Mouse (Mus musculus) CH12.LX (cell line): ENCODE results near the gene Acta1. TPM values are rescaled to one million over a fixed set of nuclear protein-coding genes. Genes with fewer than 3 reads are reported as not detected.

Source experiments
- DNase-seq: peaks from one replicate; pipeline ENCODE4 v3.0.0-alpha.2; 2013; ENCODE audit errors: extremely low read depth
- H3K27ac ChIP-seq: 2 replicates; pipeline ENCODE4 v1.5.1; 2012; ENCODE audit warnings: low read depth, mild to moderate bottlenecking, control low read depth, moderate library complexity; ENCODE audit not compliant: insufficient read depth
- H3K27me3 ChIP-seq: replicated peaks from 2 replicates; pipeline ENCODE3; 2012; ENCODE audit warnings: inconsistent platforms
- H3K36me3 ChIP-seq, 2 experiments: replicated peaks in 1 of 2; 2 replicates each; pipeline versions ENCODE3 to v1.6.1; 2012; ENCODE audit warnings: inconsistent platforms in 1 of 2, low read length in 1 of 2, mild to moderate bottlenecking in 1 of 2, mixed read lengths in 1 of 2, moderate library complexity in 1 of 2; ENCODE audit not compliant: control insufficient read depth in 1 of 2, insufficient read depth in 1 of 2
- H3K4me1 ChIP-seq, 2 experiments: 2 replicates each; pipeline ENCODE4 v1.6.1; 2012; ENCODE audit warnings: inconsistent platforms in 1 of 2, moderate library complexity in 1 of 2; ENCODE audit not compliant: insufficient read depth in 2 of 2, control insufficient read depth in 1 of 2
- H3K4me2 ChIP-seq: 2 replicates; pipeline ENCODE4 v1.6.1; 2012; ENCODE audit warnings: low read depth, mild to moderate bottlenecking, control low read depth; ENCODE audit not compliant: poor library complexity, insufficient read depth, severe bottlenecking
- H3K4me3 ChIP-seq, 3 experiments: fragments of 150-350 bp in 1 of 3; sonication (generic) in 1 of 3; replicated peaks in 1 of 3; 2 replicates each; pipeline versions ENCODE3 to v1.5.1; 2011 to 2012; ENCODE audit warnings: low read depth in 2 of 3, low read length in 2 of 3, mild to moderate bottlenecking in 2 of 3, moderate library complexity in 2 of 3, control low read depth in 1 of 3, improper control_type of control experiment in 1 of 3, inconsistent platforms in 1 of 3, mixed read lengths in 1 of 3; ENCODE audit not compliant: poor library complexity in 1 of 3
- H3K79me2 ChIP-seq: replicated peaks from 2 replicates; pipeline ENCODE4 v1.6.1; 2012; ENCODE audit warnings: mild to moderate bottlenecking, moderate library complexity; ENCODE audit not compliant: control insufficient read depth, poor library complexity, insufficient read depth, severe bottlenecking; ENCODE audit errors: extremely low read depth
- H3K9ac ChIP-seq: 2 replicates; pipeline ENCODE4 v1.6.1; 2012; ENCODE audit warnings: low read depth, mild to moderate bottlenecking, control low read depth, moderate library complexity; ENCODE audit not compliant: insufficient read depth
- H3K9me3 ChIP-seq: replicated peaks from 2 replicates; pipeline ENCODE3; 2012; ENCODE audit warnings: low read length, inconsistent platforms, mixed read lengths
- ELF1 ChIP-seq: IDR thresholded peaks from 2 replicates; pipeline ENCODE4 v1.6.1; 2014; ENCODE audit warnings: low read depth, mild to moderate bottlenecking, inconsistent platforms, low read length, improper control_type of control experiment
- ETS1 ChIP-seq: conservative IDR thresholded peaks from 2 replicates; pipeline ENCODE4 v1.6.1; 2012; ENCODE audit warnings: low read depth, mild to moderate bottlenecking, inconsistent platforms, low read length, improper control_type of control experiment, moderate library complexity
- HCFC1 ChIP-seq: IDR thresholded peaks from 2 replicates; pipeline ENCODE4 v1.6.1; 2012; ENCODE audit warnings: low read depth, mild to moderate bottlenecking, inconsistent platforms, low read length, improper control_type of control experiment
- JUN ChIP-seq: IDR thresholded peaks from 2 replicates; pipeline ENCODE4 v1.6.1; 2011; ENCODE audit warnings: low read depth, mild to moderate bottlenecking, low read length, improper control_type of control experiment, moderate library complexity; ENCODE audit not compliant: insufficient read depth
- JUND ChIP-seq: conservative IDR thresholded peaks from 2 replicates; pipeline ENCODE4 v1.6.1; 2011; ENCODE audit warnings: low read depth, low read length, improper control_type of control experiment
- MEF2A ChIP-seq: IDR thresholded peaks from 2 replicates; pipeline ENCODE4 v1.6.1; 2014; ENCODE audit warnings: low read depth, mild to moderate bottlenecking, inconsistent platforms, low read length, improper control_type of control experiment, borderline replicate concordance
- MXI1 ChIP-seq: IDR thresholded peaks from 2 replicates; pipeline ENCODE4 v1.6.1; 2011; ENCODE audit warnings: mild to moderate bottlenecking, low read depth, low read length, improper control_type of control experiment
- POLR2AphosphoS2 ChIP-seq: IDR thresholded peaks from 2 replicates; pipeline ENCODE4 v1.6.1; 2011; ENCODE audit warnings: low read depth, low read length, improper control_type of control experiment
- RAD21 ChIP-seq: IDR thresholded peaks from 2 replicates; pipeline ENCODE4 v1.6.1; 2011; ENCODE audit warnings: low read depth, mild to moderate bottlenecking, low read length, improper control_type of control experiment, moderate library complexity
- TBP ChIP-seq: conservative IDR thresholded peaks from 2 replicates; pipeline ENCODE4 v1.6.1; 2011; ENCODE audit warnings: low read depth, low read length, improper control_type of control experiment
- USF2 ChIP-seq: conservative IDR thresholded peaks from 2 replicates; pipeline ENCODE4 v1.6.1; 2011; ENCODE audit warnings: low read depth, low read length, improper control_type of control experiment
- ZKSCAN1 ChIP-seq: IDR thresholded peaks from 2 replicates; pipeline ENCODE4 v1.6.1; 2012; ENCODE audit warnings: low read depth, inconsistent platforms, low read length, improper control_type of control experiment, borderline replicate concordance
- dilution Hi-C: fragments of 300-500 bp; cut with MboI; formaldehyde crosslinking; loops from 2 replicates; pipeline ENCODE4 v1.14.3; 2020; ENCODE audit warnings: low sequenced_read_pairs; ENCODE audit not compliant: extremely low pct_unique_long_range_greater_than_20kb, extremely low pct_ligation_motif_present
- in situ Hi-C: fragments of 300-500 bp; cut with MboI; formaldehyde crosslinking; loops from 3 replicates; pipeline ENCODE4 v1.14.3; 2019; ENCODE audit warnings: low sequenced_read_pairs, low pct_ligation_motif_present, low pct_unique_long_range_greater_than_20kb, mixed read lengths
- polyA plus RNA-seq: library from polyadenylated mRNA; unstranded; fragments of >175 nt; gene quantifications from 2 replicates; pipeline ENCODE4 v1.2.1, GENCODE M21; 2012; ENCODE audit warnings: low read depth; ENCODE audit not compliant: insufficient read length
- total RNA-seq, 2 experiments: library from RNA; depleted of rRNA; stranded (reverse); fragments of 300-350 nt in 1 of 2; fragments of >200 nt in 1 of 2; gene quantifications; 2 replicates each; pipeline ENCODE4 v1.2.3; 2012 to 2014

Acta1 gene
- total and polyA plus RNA-seq, 3 experiments = 0.27 TPM; not detected in 2

DNA sequence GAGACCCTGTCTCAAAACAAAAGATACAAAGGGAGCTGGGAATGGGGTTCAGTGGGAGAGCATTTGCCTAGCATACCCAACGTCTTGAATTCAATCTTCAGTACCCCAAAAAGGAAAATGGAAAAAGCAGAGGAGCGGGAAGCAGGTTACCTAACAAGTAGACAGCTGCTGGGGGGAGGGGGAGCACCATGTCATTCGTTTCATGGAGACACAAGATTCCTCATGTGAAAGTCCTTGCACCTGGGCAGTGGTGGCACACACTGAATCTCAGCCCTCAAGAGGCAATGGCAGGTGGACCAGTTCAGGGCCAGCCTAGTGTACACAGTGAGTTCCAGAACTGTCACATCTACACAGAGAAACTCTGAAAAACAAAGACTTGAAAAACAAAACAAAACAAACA is 37.2 kb downstream of the Acta1 start:
- Histone ChIP-seq H3K4me1 (peaks cover 2 to 15% of the 10 kb centered on the region in 2 experiments), H3K27ac (no peak overlapping the region), H3K27me3 (peaks cover 20% of the 10 kb centered on the region), H3K4me2 (0 out of 2 replicates have a peak overlapping the region, but pooled peaks have one; percentile 39), H3K4me3 (no peak overlapping the region), H3K36me3 (peaks cover 0 to 9% of the 10 kb centered on the region in 2 experiments), H3K9me3 (peaks cover 3% of the 10 kb centered on the region), H3K79me2 (peaks cover 7% of the 10 kb centered on the region), H3K9ac (no peak overlapping the region)
- no peak for DNase-seq
- dilution Hi-C loops = no loop called here
- TF ChIP-seq JUND (no peak), TBP (no peak), ZKSCAN1 (no peak)
- in situ Hi-C loops = no loop called here

GRCm38 (mm10) chr8:123854733-123855475 is 39.6 kb downstream of the Acta1 start:
- TF ChIP-seq JUN (no peak), ELF1 (no peak), USF2 (no peak), MXI1 (no peak), HCFC1 (no peak), RAD21 (no peak)
- Histone ChIP-seq H3K27ac (no peak overlapping the region), H3K36me3 (peaks cover 0 to 15% of the 10 kb centered on the region in 2 experiments), H3K27me3 (peaks cover 3% of the 10 kb centered on the region), H3K9ac (no peak overlapping the region), H3K4me2 (no peak overlapping the region), H3K9me3 (peaks cover 3% of the 10 kb centered on the region), H3K4me1 (peaks cover 2 to 28% of the 10 kb centered on the region in 2 experiments), H3K4me3 (no peak overlapping the region), H3K79me2 (peaks cover 14% of the 10 kb centered on the region)
- dilution Hi-C loops = no loop called here
- in situ Hi-C loops = no loop called here
- DNase-seq = no peak

DNA sequence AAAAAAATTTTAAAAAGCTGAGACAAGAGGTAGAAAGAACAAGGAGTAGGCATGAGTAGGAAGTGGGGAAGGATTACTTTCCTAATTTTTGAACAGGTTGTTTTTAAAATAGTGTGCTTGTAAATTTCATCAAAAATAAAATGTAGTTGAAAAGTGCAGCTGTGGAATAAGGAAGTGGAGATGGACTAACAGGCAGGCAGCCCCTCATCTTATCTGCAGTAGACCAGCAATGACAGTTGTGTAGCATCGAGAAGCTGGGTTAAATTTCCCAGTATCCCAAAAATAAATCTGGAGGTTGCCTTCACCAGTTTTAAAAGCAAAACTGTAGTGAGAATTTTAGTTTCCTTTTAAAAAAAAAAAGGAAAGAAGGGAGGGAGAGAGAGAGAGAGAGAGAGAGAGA is 40.3 kb downstream of the Acta1 start:
- H3K27ac ChIP-seq = no peak overlapping the region
- H3K36me3 ChIP-seq = peaks cover 0 to 15% of the 10 kb centered on the region in 2 experiments
- H3K4me1 ChIP-seq = peaks cover 2 to 28% of the 10 kb centered on the region in 2 experiments
- H3K9me3 ChIP-seq = peaks cover 3% of the 10 kb centered on the region
- dilution Hi-C loops = no loop called here
- no peak overlapping the region for H3K9ac ChIP-seq
- in situ Hi-C loops = no loop called here
- H3K79me2 ChIP-seq = peaks cover 18% of the 10 kb centered on the region
- TF ChIP-seq USF2 (no peak), MEF2A (no peak), POLR2AphosphoS2 (no peak), ETS1 (no peak)
- no peak overlapping the region for H3K4me2 ChIP-seq
- no peak overlapping the region for H3K4me3 ChIP-seq
- H3K27me3 ChIP-seq = no peaks in the 10 kb centered on the region
- no peak for DNase-seq
